Mouse (Mus musculus): Measurements from ENCODE around the gene Vegfb. TPM values are rescaled to one million over a fixed set of nuclear protein-coding genes. Genes with fewer than 3 reads are reported as not detected.

Vegfb gene
- total RNA-seq (2021), result 10 to 100 TPM; 79.5 to 82.1 TPM
- long read RNA-seq, transcript Vegfb-202 (7 exons, 1,158 nt), result major isoform, 45 of 107 reads
- long read RNA-seq, transcript Vegfb-201 (7 exons, 1,281 nt), result minor isoform, 35 of 107 reads
- long read RNA-seq, partial matches to known transcripts, result 9 of 107 reads
- long read RNA-seq, other reads (novel, unspliced or antisense), result 18 of 107 reads

DNA sequence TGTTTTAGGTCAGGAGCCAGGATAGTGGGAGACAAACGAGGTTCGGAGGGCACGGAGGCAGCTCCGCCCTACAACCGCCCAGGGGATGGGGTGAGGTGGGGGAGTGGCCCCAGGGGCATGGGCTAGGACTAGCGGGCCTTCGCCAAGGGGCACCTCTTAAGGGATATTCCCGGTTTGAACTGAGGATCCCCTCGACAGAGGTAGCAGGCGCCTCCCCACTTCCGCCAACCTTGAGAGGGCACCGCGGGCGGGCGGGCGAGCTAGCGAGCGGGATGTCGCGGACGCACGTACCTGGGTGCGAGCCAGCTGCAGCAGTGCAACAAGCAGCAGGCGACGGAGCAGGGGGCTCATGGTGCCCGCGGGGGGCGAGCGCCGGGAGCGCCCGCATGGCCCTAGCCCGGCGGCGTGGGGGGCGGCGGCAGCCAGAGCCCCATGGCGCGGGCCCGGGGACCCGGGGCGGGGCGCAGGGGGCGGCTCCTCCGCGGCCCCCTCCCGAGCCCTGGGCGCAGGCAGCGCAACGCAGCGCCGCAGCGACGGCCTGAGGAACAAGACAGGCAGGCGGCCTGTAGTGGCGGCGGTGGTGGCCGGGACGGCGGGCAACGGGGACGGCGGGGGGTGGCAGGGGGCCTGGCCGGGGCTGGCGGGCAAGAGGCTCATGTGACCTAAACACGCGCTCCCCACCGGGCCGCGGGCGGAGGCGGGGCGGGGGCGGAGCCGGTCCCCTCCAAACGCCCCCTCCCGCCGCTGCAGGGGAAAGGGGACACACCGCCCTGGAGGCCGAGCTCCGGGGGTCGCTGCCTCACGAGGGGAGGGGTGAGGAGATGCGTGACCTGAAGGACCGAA, at the start of gene Vegfb:
TSS of gene Vegfb (minus strand) at position 591 of the 843 bp plus-strand sequence.
- peak; percentile 60 to 76 for DNase-seq (ENCODE audit: low spot score in 2 of 2)

DNA sequence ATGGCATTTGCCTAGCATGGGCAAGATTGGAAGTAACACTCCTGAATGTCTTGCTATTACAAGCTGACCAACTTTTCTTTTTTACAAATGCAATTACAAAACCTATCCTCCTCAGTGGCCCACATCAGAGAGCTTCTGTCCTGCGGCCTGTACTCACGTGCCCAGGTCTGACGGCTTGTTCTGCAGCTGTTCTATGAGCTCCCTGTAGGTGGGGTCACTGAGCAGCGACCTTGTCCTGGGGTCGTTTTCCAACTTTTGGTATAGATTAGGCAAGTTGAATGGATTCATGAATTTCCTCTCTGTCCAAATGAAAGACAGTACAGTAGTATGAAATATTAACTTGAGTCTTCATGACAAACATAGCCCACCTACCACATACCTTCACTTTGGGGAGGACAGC, 46.6 kb upstream of the Vegfb start:
- DNase-seq (ENCODE audit: low spot score in 2 of 2), result no peak

DNA sequence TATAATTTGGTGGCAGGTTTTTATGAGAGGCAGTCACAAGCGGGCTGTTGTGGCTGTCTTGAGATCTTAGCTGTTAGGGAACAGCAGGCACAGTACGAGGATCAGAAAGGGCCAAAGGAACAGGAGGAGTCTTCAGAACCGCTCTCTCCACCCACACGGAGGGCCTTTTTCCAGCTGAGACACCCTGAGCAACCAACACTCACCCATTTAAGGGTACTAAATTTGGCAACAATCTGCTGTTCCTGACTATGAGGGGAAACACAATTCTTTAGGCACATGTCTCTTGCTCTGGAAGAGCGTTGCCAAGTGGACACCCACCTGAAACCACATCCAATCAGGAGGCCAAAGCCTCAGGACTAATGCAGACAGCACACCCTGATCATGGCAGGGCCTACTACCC, 42.1 kb upstream of the Vegfb start:
- DNase-seq (ENCODE audit: low spot score in 2 of 2), result no peak

DNA sequence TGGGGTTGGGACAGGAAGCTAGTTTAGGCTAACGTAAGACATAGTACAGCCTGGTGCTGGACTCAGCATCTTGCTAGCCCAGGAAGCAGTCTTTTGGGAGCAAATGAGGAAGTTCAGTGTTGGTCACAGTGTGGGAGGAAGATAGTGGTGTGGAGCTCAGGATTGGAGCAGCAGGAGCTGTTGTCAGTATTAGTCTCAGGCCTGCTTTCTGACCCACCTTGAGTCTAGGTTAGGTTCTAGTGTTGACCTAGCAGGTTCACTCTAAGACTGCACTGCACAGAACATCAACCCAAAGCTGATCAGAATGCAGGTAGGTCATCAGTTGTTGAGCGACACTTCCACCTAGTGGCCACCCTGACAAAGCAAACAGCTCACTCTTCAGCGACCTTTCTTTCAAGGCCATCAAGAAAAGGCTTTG, 32.8 kb upstream of the Vegfb start:
- peak; percentile 40 to 49 for DNase-seq (ENCODE audit: low spot score in 2 of 2)

DNA sequence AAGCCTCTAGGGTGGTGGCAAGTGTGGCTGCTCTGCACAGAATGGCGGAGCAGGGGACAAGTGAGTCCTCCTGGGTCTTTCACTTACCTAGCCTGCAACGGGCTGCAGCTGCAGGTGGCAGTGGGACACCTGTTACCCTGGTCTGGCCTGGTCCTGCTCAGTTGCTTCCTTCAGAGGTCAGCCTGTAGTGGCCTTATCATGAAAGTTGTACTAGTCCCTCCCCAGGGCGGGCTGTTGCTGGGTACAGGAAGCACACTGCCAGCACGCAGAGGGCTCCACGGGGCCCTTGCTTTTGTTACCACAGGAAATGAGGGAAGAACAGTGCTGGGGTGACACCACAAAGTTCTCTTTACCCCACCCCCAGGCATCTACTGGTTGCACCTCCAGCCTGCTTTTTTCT, 31.7 kb upstream of the Vegfb start, which contains the start of gene Fermt3:
TSS of gene Fermt3 (minus strand) at position 279 of the 400 bp plus-strand sequence.
- no peak for DNase-seq (ENCODE audit: low spot score in 2 of 2)

DNA sequence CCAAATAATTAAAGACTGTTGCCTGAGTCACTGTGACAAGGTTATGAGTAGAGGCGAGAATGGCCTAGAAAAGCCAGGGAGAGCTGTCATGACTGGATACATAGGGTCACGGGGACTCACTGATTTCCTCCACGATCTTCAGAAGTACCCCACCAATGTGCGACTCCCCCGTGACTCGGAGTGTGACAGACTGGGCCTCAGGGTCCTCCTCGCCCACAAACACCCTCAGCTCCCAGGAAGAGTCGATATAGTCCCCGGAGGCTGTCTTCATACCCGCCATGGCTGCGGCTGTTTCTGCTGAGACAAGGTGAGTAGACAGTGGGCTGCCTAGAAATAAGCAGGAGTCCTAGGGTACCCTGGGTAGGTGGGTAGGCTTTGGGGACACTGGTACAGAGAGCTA, 31.1 kb upstream of the Vegfb start:
- no peak for DNase-seq (ENCODE audit: low spot score in 2 of 2)

DNA sequence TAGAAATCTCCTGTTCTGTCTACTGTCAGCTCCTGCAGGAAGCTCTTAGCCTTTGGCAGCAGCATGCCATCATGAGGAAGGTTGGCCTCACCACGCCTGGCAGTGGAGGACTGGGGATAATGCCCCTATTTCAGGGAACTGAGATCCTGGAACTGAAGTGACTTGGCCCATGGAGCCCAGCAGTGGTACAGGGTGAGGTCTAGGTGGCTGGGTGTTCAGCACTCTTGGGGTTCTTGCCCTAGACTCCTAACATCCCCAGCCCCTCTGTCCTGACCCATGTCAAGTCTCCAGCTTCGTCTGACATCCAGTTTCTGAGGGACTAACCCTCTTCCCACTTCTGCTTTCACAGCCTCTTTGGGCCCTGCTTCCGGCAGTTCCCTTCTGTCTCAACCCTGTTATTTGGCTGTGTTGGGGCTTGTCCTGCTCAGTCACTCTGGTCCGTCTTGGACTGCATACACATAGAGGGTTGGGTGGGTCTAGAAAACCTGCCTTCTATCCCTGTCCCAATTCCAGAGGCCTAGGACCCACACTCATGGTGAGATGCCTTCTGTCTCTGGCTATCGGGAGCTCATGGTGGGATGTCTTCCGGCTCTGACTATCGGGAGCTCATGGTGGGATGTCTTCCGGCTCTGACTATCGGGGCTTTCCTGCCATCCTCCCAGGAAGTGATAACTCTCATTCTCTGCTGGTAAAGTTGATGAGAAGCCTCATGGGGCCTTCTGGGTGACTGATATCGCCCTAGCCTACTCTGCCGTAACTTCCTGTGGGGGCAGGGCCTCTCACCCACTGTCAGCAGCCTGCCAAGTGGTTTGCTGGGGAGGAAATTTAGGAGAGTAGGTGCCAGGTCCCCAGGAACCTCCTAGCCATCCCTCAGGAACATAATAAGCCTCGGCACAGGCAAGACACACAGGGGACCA, 30.3 kb upstream of the Vegfb start:
- no peak for DNase-seq (ENCODE audit: low spot score in 2 of 2)

DNA sequence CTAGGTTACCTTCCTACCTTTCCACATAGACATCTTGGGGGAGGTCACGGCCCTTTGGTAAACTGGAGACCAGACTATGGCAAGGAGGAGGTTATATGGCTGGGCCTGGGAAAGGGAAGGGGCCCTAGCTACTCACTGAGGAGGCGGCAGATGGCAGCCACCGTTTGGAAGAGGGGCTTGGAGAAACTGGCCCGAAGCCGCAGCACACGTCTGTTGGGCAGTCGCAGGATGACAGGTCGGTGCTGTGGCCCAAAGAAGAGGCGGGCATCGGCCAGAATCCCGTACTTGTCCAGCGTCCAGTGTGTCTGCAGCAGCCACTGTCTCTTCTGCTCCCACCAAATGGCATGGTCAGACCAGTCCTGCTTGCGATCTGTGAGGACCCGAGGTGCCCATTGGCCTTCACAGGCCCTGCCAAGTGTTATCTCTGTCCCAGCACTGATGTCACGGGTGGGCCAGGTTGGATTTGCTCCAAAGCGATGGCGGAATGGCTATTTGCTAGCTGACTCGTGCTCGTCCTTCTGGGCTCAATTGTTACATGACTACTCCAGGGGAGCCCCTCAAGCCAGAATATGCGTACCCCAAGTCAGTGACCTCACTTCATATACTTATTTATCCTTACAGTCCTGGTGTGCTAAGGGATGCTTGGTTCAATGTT, 27.2 kb upstream of the Vegfb start:
- no peak for DNase-seq (ENCODE audit: low spot score in 2 of 2)

DNA sequence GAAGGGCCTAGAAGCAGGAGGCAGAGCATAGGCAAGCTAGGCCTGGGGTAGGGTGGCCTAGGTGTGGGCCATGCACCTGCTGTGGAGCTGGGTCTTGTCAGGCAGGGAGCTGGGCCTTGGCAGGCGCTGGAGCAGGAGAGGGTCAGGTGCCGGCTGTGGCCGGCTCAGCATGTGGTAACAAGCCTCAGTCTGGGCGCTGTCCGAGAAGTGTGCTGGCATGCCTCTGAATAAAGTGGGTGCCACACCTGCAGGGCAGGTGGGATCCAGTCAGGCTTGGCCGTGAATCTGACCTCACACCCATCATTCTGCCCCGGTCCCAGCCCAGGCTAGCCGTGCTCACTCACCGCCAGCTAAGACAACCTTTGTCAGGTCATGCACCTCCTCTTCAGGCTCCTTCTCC, 26.5 kb upstream of the Vegfb start:
- DNase-seq (ENCODE audit: low spot score in 2 of 2), result no peak

DNA sequence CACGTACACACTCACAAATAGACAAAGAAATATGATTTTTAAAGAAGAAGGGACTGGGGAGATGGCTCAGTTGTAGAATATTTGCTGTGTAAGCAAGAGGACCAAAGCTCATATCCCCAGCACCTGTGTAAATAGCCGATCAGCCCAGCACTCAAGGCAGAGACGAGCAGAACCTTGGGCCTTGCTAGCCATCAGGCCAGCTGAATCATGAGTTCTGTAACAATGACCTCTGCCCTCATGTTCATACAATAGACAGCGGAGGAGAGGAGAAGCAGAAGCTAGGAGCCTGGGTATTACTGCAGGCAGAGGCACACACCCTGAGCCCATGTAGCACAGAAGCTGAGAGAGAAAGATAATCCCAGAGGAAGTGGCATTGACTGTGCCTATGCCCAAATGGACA, 25.0 kb upstream of the Vegfb start:
- no peak for DNase-seq (ENCODE audit: low spot score in 2 of 2)

DNA sequence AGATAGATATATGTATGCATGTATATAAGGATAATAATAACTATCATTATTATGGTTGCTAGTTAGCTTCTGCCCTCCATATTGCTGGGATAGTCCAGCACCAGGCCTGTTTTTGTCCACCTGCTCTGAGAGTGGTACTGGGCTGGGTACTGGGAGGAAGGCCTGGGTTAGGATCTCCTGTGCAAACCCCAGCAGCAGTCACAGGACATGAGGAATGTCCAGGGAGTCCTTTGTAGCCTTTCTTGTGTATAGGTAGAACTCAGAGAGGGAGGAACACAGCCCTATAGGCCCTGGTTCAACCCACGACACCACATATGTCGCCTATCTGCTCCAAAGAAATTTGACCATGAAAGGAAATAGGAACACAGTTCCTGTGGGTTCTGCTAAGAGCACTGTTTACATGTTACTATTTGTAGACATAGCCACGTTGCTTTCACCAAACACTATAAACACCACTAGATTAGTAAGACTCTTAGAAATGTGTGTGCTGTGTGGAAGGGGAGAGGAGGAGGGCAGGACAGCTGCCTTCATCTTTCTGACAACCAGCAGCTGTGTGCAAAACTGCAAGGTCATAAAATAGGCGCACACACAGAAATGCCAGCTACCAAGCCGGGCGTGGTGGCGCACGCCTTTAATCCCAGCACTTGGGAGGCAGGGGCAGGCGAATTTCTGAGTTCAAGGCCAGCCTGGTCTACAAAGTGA, 19.6 kb upstream of the Vegfb start:
- no peak for DNase-seq (ENCODE audit: low spot score in 2 of 2)

DNA sequence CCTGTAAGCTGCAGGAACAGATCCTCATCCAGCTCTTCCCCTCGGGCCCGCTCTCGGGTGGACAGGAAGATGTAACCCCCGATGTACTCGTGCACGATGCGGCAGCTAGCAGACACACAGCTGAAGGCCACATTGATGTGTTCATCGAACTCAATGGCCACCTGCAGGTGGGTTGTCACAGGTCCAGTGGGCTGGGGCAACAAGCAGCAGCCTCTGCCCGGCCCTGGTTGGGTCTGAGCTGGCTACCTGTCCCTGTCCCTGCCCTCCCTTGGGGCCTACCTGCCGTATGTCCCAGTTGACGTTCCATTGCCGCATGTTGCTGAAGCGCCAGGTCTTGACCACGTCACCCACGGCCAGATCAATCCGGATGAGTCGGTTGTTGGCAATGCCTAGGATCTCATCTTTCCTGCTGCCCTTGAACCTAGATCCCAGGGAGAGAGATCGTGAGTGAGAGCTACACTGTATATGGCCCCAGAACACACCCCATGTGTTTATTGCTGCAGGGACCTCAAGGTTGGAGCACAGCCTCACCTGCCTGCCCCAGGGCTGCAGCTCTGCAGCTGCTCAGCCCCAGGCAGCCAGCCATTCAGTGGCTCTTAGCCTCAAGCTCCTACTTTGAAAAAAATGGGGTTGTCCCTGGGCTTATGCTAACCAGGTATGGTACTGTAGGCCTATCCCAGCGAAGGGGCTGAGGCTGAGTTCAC, 12.1 kb upstream of the Vegfb start:
- no peak for DNase-seq (ENCODE audit: low spot score in 2 of 2)

DNA sequence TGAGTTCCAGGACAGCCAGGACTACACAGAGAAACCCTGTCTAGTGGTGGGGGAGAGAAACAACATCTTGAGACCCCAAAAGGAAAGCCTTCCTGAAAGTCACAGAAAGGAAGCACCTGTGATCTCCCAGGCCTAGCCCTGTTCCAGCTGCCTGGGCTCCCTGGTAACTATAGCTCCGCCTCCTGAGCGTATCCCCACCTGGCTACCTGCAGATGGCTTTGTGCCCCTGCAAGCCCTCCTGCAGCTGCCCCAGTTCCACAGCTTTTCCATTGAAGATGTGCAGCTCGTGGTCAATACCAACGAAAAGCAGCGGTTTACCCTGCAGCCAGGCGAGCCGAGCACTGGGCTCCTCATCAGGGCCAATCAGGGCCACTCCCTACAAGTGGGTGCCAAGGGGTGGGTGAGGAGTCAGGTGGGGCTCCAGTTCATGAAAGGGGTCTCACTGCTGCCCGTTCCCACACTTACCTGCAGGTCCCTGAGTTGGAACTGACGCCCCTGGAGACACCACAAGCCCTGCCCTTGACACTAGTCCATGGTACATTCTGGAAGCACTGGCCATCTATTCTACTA, 10.4 kb upstream of the Vegfb start:
- DNase-seq (ENCODE audit: low spot score in 2 of 2), result no peak

DNA sequence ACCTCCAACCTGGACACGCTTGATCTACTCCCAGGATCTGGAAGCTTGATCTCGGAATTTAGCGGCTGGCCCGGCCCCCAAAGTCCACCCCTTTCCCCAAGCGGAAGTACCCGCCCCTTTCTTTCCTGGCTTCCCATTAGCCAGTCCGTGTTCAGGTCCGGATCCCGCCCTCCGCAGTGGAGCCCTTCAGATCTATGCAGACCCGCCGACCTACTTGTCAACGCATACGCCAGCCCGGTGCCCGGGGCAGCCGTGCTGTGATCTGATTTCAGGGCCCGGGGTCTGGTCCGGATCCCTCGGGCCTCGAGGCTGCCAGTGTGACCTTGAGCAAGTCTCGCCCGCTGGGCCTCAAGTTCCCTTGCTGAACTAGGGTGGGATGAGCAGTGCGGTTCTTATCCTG, 8.6 kb upstream of the Vegfb start, which contains the start of the genes Nudt22 and Trpt1:
TSS of gene Nudt22 (minus strand) at position 112 of the 400 bp plus-strand sequence.
TSS of gene Trpt1 (plus strand) at position 126 of the 400 bp plus-strand sequence.
- DNase-seq (ENCODE audit: low spot score in 2 of 2), result peak; percentile 73 to 80

DNA sequence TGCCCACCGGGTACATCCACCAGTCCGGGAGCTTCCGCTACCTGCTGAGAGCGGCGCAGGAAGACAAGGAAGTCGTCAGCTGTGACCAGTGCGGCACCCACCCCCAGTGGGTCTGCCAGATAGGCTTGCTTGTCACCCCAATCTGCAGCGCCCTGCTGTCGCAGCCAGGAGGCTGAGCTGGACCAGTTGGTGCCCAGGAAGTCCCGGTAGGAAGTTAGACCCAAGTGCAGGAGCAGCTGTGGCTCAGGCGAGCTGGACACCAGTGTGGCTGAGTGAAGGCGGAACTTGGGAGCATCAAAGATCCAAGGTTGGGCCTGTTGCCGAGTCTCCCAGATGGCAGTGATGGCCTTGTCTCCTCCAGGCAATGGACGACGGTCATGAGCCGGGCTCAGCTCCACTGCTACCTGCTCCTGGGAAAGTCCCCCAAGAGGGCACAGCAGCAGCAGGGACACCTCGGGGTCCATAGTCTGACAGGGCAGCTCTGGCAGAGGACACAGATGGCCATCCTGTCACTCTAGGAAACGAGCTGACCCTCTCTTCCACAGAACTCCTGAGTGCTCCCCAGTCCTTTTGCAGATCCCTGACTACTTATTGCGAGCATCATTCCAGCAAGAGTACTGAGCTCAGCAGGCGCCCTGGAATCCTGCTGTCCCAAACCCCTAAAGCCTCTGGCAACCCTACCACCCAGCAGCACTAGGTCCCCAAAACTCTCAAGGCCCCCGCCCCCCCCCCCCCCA, 8.0 kb upstream of the Vegfb start:
- DNase-seq (ENCODE audit: low spot score in 2 of 2), result no peak

DNA sequence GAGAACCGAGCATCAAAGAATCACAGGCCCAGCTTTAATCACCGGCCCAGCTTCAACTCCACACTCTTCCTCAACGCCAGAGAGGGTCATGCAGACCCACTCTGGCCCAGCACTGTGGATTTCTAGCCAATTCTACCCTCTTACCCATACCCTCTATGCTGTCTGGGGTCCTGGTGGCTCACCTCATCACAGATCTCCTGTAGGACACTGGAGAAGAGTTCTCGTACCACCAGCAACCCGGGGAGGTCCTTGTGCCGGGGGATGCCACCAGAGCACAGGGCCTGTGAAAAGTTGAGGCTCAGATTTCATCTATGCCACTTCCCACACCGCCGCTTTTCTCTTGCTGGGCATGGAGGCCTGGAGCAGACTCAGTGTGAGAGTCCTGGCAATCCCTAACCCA, 7.0 kb upstream of the Vegfb start:
- DNase-seq (ENCODE audit: low spot score in 2 of 2), result no peak

DNA sequence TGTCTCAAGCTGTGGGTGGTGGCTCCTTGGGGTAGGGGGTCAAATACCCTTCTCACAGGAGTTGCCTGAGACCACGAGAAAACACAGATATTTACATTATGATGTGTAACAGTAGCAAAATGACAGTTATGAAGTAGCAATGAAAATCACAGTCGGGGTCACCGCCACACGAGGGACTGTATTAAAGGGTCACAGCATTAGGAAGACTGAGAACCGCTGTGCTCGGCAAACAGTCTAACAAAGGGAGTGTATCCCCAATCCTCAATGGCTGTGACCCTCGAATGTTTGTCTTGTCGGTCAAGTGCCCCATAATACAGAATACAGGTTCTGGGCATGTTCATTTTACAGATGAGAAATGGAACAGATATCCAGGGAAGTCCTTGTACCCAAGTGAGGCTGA, 6.6 kb upstream of the Vegfb start:
- DNase-seq (ENCODE audit: low spot score in 2 of 2), result no peak

DNA sequence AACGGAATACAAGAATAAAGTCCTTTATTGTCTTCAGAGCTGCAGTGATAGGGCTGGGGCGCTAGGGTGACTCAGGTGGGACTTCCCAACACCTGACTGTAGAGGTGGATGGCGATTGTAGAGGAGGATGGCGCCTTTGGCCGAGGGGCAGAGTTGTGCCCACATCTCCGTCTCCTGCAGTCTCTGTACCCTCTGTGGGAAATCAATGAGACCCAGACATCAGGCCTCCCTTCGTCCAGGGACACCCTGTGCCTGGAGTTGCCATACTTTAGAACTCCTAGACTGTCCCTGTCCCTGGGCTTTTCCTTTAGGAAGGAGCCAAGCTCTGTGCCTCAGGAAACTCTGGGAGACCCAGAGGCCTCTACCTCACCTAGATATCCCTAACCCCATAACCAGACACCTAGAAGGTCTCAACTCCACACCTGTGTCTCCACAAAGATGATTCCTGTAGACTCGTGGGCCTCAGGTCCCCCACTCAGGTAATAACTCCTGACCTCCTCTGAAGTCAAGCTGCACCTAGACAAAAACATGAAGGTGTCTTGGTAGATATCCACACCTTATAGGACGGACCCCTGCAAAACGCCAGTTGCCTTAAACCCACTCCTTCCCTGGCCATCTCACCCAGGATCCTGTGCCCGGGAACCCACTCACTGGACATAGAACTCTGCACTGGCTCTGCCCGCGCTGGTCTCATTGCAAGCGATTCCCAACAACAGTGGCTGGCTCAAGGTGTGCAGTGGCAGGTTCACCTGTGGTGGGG, 5.7 kb upstream of the Vegfb start:
- no peak for DNase-seq (ENCODE audit: low spot score in 2 of 2)
